Mouse (Mus musculus) hematopoietic stem cell, adult 5-6 weeks (primary cell): ENCODE measurements at regions not wholly inside any gene's neighbourhood (a gene's known extent, or its start where the extent isn't known, plus 50 kb on each side); places are given as distances from the start of the nearest gene placed in this dataset.
"Not testable (repeated sequence)": the region's sequence is repeated elsewhere in the genome, so short reads cannot be mapped to it uniquely, and the experiment has no call there.

ENCODE experiments used
- ATAC-seq, 2 experiments: fragments of 125-278 bp in 1 of 2; replicated peaks in 1 of 2; 2 replicates each; pipeline ENCODE4 v1.8.0; 2016 to 2017; ENCODE audit warnings: inconsistent platforms in 2 of 2, mild to moderate bottlenecking in 2 of 2, moderate number of reproducible peaks in 2 of 2, low read depth in 1 of 2, moderate TSS enrichment in 1 of 2; ENCODE audit not compliant: low FRiP score in 2 of 2, poor library complexity in 2 of 2, severe bottlenecking in 2 of 2, insufficient read depth in 1 of 2, low TSS enrichment in 1 of 2

GRCm38 (mm10) chr10:19297669-19298068 lies 58.7 kb upstream of the Olig3 start:
- no peak for ATAC-seq

- no peak for ATAC-seq
Measured at GRCm38 (mm10) chr10:19295388-19296013, 60.8 kb upstream of the Olig3 start.

- ATAC-seq = no peak
Measured at GRCm38 (mm10) chr10:19291474-19291873, 64.9 kb upstream of the Olig3 start.

GRCm38 (mm10) chr10:19291039-19291438 lies 65.3 kb upstream of the Olig3 start:
- not testable (repeated sequence) for ATAC-seq

- no peak for ATAC-seq
Measured at GRCm38 (mm10) chr10:19282166-19282565, 74.2 kb upstream of the Olig3 start.

GRCm38 (mm10) chr10:19281021-19281420 lies 75.3 kb upstream of the Olig3 start:
- no peak for ATAC-seq

- no peak for ATAC-seq
Measured at GRCm38 (mm10) chr10:19278189-19278842, 78.0 kb upstream of the Olig3 start.

- no peak for ATAC-seq
Measured at GRCm38 (mm10) chr10:19277103-19277827, 79.1 kb upstream of the Olig3 start.

GRCm38 (mm10) chr10:19274985-19275384 lies 81.3 kb upstream of the Olig3 start:
- ATAC-seq = no peak

- no peak for ATAC-seq
Measured at GRCm38 (mm10) chr10:19269418-19269817, 86.9 kb upstream of the Olig3 start.

- 0 out of 4 replicates have a peak, but pooled peaks of 1 of the 2 experiments have one; percentile 7 for ATAC-seq
Measured at GRCm38 (mm10) chr10:19268051-19268450, 88.3 kb upstream of the Olig3 start.

GRCm38 (mm10) chr10:19240102-19240759 lies 116.1 kb upstream of the Olig3 start:
- peak; percentile 55 to 72; a peak in 1 of 4 replicates for ATAC-seq

- ATAC-seq = no peak
Measured at GRCm38 (mm10) chr10:19216240-19216639, 140.1 kb upstream of the Olig3 start.

GRCm38 (mm10) chr10:19209751-19210150 lies 146.6 kb upstream of the Olig3 start:
- ATAC-seq = no peak

GRCm38 (mm10) chr10:19208101-19208722 lies 148.1 kb upstream of the Olig3 start:
- ATAC-seq = no peak

- no peak for ATAC-seq
Measured at GRCm38 (mm10) chr10:19207505-19207904, 148.8 kb upstream of the Olig3 start.

- ATAC-seq = no peak
Measured at GRCm38 (mm10) chr10:19200311-19200710, 156.0 kb upstream of the Olig3 start.
